Mouse (Mus musculus) macrophage (primary cell): ENCODE data around the gene Stard10. TPM values are rescaled to one million over a fixed set of nuclear protein-coding genes. Genes with fewer than 3 reads are reported as not detected.

Experiments
- H3K27ac ChIP-seq: fragments of 350-480 bp; formaldehyde crosslinking; 2 replicates; pipeline ENCODE4 v1.9.0; 2021
- H3K36me3 ChIP-seq: fragments of 350-480 bp; formaldehyde crosslinking; 2 replicates; pipeline ENCODE4 v1.9.0; 2021; ENCODE audit errors: inconsistent target
- H3K4me3 ChIP-seq: fragments of 350-480 bp; formaldehyde crosslinking; 2 replicates; pipeline ENCODE4 v1.9.0; 2021; ENCODE audit errors: inconsistent target
- H3K79me2 ChIP-seq: fragments of 350-480 bp; formaldehyde crosslinking; 2 replicates; pipeline ENCODE4 v1.9.0; 2021; ENCODE audit errors: inconsistent target
- WGBS: methylation state at CpG from one replicate; pipeline ENCODE4 v1.1.7; 2026; ENCODE audit warnings: inconsistent platforms; ENCODE audit not compliant: missing documents; 5-methylcytosine and 5-hydroxymethylcytosine counted together
- polyA plus RNA-seq: library from polyadenylated mRNA; stranded (reverse); fragments of 250-400 nt; gene quantifications from 3 replicates; pipeline ENCODE4 v1.2.4, GENCODE M21; 2018; ENCODE audit warnings: inconsistent platforms

Stard10 gene
- polyA plus RNA-seq, 1 experiment from 2014 or later, result 0.99 TPM

- Histone ChIP-seq H3K79me2 (peaks cover 84% of the 10 kb centered on the region), H3K4me3 (no peak overlapping the region), H3K27ac (no peak overlapping the region), H3K36me3 (no peaks in the 10 kb centered on the region)
- 18% methylated on average over 2 of the region's 3 CpGs for WGBS
These were observed 40.0 kb downstream of the Stard10 start for GRCm38 (mm10) chr7:101356868-101357267.

GRCm38 (mm10) chr7:101360406-101360805 lies 43.5 kb downstream of the Stard10 start:
- 45% methylated on average over 3 of the region's 3 CpGs for WGBS
- H3K36me3 ChIP-seq, result no peaks in the 10 kb centered on the region
- peak overlapping the region; percentile 97 for H3K27ac ChIP-seq
- H3K4me3 ChIP-seq, result no peak overlapping the region
- H3K79me2 ChIP-seq, result peaks cover 91% of the 10 kb centered on the region

- Histone ChIP-seq H3K27ac (peak overlapping the region; percentile 97), H3K79me2 (peaks cover 91% of the 10 kb centered on the region), H3K4me3 (peak overlapping the region; percentile 44; the same call in 1 of the 2 replicates), H3K36me3 (no peaks in the 10 kb centered on the region)
- 0% methylated on average over 2 of the region's 4 CpGs for WGBS
These were observed 44.1 kb downstream of the Stard10 start for GRCm38 (mm10) chr7:101361021-101361420.

GRCm38 (mm10) chr7:101361767-101362166 lies 44.9 kb downstream of the Stard10 start:
- Histone ChIP-seq H3K79me2 (peaks cover 95% of the 10 kb centered on the region), H3K4me3 (peak overlapping the region; percentile 44), H3K36me3 (peaks cover 1% of the 10 kb centered on the region; the same call in 1 of the 2 replicates), H3K27ac (peak overlapping the region; percentile 97)
- 31% methylated on average over 4 of the region's 4 CpGs for WGBS

GRCm38 (mm10) chr7:101362791-101363191 lies 45.9 kb downstream of the Stard10 start:
- Histone ChIP-seq H3K4me3 (peak overlapping the region; percentile 44), H3K36me3 (peaks cover 12% of the 10 kb centered on the region; the same call in 1 of the 2 replicates), H3K27ac (peak overlapping the region; percentile 97), H3K79me2 (peaks cover 95% of the 10 kb centered on the region)
- 1% methylated on average over 5 of the region's 5 CpGs for WGBS

GRCm38 (mm10) chr7:101363914-101364313 lies 47.0 kb downstream of the Stard10 start:
- Histone ChIP-seq H3K79me2 (peaks cover 95% of the 10 kb centered on the region), H3K4me3 (peak overlapping the region; percentile 44; the same call in 1 of the 2 replicates), H3K36me3 (peaks cover 12% of the 10 kb centered on the region; the same call in 1 of the 2 replicates), H3K27ac (peak overlapping the region; percentile 97)
- WGBS, result 75% methylated on average over 5 of the region's 5 CpGs

GRCm38 (mm10) chr7:101367901-101368852 lies 51.3 kb downstream of the Stard10 start:
- Histone ChIP-seq H3K36me3 (peaks cover 44% of the 10 kb centered on the region), H3K4me3 (no peak overlapping the region), H3K79me2 (peaks cover 100% of the 10 kb centered on the region), H3K27ac (0 out of 2 replicates have a peak overlapping the region, but pooled peaks have one; percentile 4)
- WGBS, result 43% methylated on average over 10 of the region's 11 CpGs

- no peak overlapping the region for H3K27ac ChIP-seq
- H3K79me2 ChIP-seq, result peaks cover 100% of the 10 kb centered on the region
- 97% methylated on average over 7 of the region's 7 CpGs for WGBS
- peaks cover 53% of the 10 kb centered on the region for H3K36me3 ChIP-seq
- no peak overlapping the region for H3K4me3 ChIP-seq
These were observed 52.8 kb downstream of the Stard10 start for GRCm38 (mm10) chr7:101369666-101370065.

- 97% methylated on average over 12 of the region's 26 CpGs for WGBS
- peaks cover 64% of the 10 kb centered on the region for H3K36me3 ChIP-seq
- no peak overlapping the region for H3K4me3 ChIP-seq
- H3K27ac ChIP-seq, result no peak overlapping the region
- H3K79me2 ChIP-seq, result peaks cover 97% of the 10 kb centered on the region
These were observed 56.2 kb downstream of the Stard10 start for GRCm38 (mm10) chr7:101373082-101373481.

- Histone ChIP-seq H3K4me3 (no peak overlapping the region), H3K79me2 (peaks cover 97% of the 10 kb centered on the region), H3K36me3 (peaks cover 62% of the 10 kb centered on the region), H3K27ac (no peak overlapping the region)
These were observed 57.3 kb downstream of the Stard10 start for GRCm38 (mm10) chr7:101374155-101374554.

- H3K36me3 ChIP-seq, result peaks cover 41% of the 10 kb centered on the region
- H3K27ac ChIP-seq, result peak overlapping the region; percentile 94
- 88% methylated on average over 10 of the region's 10 CpGs for WGBS
- peaks cover 97% of the 10 kb centered on the region for H3K79me2 ChIP-seq
- no peak overlapping the region for H3K4me3 ChIP-seq
These were observed 59.9 kb downstream of the Stard10 start for GRCm38 (mm10) chr7:101376701-101377340.

- H3K4me3 ChIP-seq, result peak overlapping the region; percentile 63
- H3K36me3 ChIP-seq, result peaks cover 32% of the 10 kb centered on the region
- H3K27ac ChIP-seq, result peak overlapping the region; percentile 94
- peaks cover 91% of the 10 kb centered on the region for H3K79me2 ChIP-seq
- 5% methylated on average over 7 of the region's 7 CpGs for WGBS
These were observed 60.9 kb downstream of the Stard10 start for GRCm38 (mm10) chr7:101377741-101378262.

GRCm38 (mm10) chr7:101378285-101378684 lies 61.4 kb downstream of the Stard10 start:
- WGBS, result 42% methylated on average over 3 of the region's 3 CpGs
- H3K79me2 ChIP-seq, result peaks cover 91% of the 10 kb centered on the region
- H3K4me3 ChIP-seq, result peak overlapping the region; percentile 63
- peak overlapping the region; percentile 94 for H3K27ac ChIP-seq
- peaks cover 31% of the 10 kb centered on the region for H3K36me3 ChIP-seq

GRCm38 (mm10) chr7:101378796-101379465 lies 62.0 kb downstream of the Stard10 start:
- peaks cover 25% of the 10 kb centered on the region for H3K36me3 ChIP-seq
- 39% methylated on average over 5 of the region's 5 CpGs for WGBS
- peak overlapping the region; percentile 63 for H3K4me3 ChIP-seq
- H3K27ac ChIP-seq, result peak overlapping the region; percentile 94
- H3K79me2 ChIP-seq, result peaks cover 88% of the 10 kb centered on the region
